Mouse (Mus musculus) small intestine, adult 2 months (tissue): Measurements from ENCODE around the gene Rarg.

Source experiments
- CTCF ChIP-seq: fragments of 200-500 bp; IDR thresholded peaks from 2 replicates; pipeline ENCODE4 v1.5.1; 2012; ENCODE audit warnings: low read depth, mild to moderate bottlenecking, control low read depth, inconsistent platforms, low read length, moderate library complexity, mixed read lengths; ENCODE audit not compliant: insufficient replicate concordance, insufficient read length; ENCODE audit errors: extremely low read depth
- POLR2A ChIP-seq: fragments of 200-500 bp; IDR thresholded peaks from 2 replicates; pipeline ENCODE4 v1.6.1; 2012; ENCODE audit warnings: low read depth, mild to moderate bottlenecking, control low read depth, inconsistent platforms, low read length, moderate library complexity

- TF ChIP-seq CTCF: no peak
- TF ChIP-seq POLR2A: no peak
Measured at GRCm38 (mm10) chr15:102282463-102283292, 25.4 kb upstream of the Rarg start.
